Mouse (Mus musculus) embryo, embryonic 11.5 days (tissue): ENCODE data around the gene Itgax.
"Not testable (repeated sequence)": the region's sequence is repeated elsewhere in the genome, so short reads cannot be mapped to it uniquely, and the experiment has no call there.

ENCODE experiments used
- DNase-seq: peaks from one replicate; pipeline ENCODE4 v3.0.0-alpha.2; 2012; ENCODE audit warnings: low read depth, low spot score

The Itgax gene

DNA sequence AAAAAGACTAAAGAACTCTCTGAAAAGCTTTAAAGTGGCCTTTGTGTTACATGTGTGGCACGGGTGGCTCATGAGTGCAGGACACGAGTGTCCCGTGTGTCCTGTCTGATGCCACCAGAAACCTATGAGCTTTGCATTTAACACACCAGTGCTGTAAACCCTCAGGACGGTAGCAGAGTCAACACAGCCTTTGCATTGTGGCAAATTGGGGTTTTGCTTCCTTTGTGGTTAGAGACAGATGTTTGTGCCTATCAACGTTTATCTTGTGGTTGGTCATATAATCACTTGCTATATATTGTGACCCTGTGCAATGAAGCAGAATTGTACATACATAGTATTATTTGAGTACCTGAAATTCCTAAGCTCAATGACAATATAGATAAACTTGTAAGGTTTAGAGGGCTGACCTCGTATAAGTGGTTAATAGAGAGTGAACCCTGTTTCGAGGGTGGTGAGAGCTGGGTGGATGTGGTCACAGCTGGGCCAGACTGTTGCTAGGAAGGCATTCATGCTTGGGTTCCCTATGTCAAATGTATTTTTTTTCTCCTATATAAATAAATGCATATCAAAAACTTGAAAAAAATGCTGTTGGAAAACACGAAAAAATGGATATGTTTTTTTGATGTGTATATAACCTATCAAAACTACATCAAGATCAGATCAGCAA lies 29.5 kb downstream of the Itgax start:
- not testable (repeated sequence) for DNase-seq

DNA sequence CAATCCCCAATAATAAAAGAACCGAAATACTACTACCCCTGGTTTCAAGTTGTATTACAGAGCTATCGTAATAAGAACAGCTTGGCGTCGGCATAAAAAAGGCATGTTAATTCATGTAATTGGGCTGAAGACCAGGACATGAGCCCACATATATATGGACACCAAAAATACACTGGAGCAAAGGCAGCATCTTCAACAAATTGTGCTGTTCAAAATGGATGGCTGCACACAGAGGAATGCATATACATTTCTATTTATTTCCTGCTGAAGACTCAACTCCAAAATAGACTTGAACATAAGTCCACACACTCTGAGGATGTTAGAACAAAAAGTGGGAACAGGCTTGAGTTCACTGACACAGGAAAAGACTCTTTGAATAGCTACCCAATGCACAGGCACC lies 34.7 kb downstream of the Itgax start:
- no peak for DNase-seq

DNA sequence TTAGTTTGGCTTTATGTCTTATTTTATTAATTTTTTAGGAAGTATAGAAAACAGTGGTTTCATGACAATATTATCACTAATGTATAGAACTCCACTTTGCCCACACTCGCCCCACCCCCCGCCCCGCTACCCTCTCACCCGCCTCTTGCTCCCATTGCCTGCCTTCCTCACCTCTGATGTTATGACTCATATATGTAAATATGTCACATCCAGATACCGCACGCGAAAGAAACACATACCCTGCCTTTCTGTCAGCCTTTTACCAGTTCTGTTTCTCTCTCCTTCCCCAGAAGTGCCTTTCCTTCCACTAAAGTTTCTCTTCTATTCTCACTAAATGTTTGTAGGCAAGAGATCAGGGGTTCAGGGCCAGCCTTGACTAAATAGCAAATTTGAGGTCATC lies 37.0 kb downstream of the Itgax start:
- DNase-seq: no peak

DNA sequence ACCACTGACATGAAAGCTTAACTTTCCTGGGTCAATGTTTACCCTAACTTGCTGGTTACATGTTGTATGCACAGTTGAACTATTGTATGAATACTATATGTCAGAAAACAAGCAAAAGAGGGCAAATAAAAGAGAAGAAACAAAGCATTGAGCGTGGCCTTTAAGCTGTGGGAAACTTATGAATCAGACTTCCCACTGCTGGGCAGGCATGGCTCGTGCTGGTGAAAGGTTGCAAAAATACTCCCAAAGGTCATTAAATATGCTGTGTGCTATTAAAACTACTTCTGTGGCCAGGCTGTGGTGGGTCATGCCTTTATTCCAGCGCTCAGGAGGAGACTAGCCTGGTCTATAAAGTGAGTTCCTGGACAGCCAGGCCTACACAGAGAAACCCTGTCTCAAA lies 40.6 kb downstream of the Itgax start:
- DNase-seq: no peak

DNA sequence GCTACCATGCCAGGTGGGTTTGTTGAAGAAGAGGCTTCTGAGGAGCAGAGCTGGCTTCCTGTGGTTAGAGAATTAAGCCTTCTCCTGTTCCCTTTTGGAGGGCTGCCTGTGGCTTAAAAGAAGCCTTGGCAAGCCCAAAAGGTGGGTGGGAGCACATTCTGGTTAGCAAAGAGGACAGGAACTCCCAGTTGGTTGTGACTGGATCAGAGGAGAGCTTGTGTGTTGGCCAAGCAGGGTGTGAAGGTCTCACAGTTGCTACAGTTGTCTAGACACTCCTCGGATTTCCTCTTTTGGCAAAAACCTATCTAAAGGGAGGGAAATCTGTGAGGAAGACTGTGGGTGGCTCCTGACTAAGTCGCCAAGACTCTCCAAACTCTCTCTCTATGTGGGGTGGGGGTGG lies 49.0 kb downstream of the Itgax start:
- DNase-seq: no peak

DNA sequence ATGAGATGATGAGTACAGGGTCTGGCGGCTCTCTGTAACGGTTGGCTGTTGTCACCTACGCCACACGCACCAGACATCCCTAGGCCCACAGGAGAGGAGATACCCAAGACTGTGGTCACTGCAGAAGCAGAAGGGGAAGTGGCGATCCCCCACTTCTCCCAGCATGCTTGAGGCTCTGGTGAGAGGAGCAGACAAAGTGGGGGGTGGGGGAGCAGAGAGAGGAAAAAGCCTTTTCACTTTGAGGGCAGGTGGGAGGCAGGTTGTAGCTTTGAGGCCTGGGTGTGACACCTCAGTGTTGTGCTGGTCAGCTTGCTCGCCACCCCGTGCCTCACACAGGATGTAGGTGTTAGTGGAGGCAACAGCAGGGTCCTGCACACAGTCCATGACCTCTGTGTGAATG lies 50.8 kb downstream of the Itgax start:
- DNase-seq: no peak

DNA sequence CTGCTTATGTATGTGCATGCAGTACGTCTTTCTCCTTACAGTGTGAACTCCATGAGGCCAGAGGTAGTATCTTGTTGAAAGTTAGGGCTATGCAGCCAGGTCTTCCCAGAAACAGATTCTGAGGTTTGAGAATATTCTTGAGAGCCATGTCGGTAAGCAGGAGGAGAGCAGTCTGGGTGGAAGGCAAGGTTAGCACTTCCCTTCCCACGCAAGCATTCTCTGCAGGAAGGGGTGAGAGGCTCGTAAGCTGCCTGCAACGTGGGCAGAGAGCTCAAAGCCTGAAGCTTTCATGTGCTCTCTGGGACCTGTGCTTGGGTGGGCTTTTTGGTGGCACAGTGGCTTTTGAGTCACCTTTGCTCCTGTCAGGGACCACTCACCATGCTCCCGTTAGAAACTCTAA lies 51.2 kb downstream of the Itgax start:
- no peak for DNase-seq

DNA sequence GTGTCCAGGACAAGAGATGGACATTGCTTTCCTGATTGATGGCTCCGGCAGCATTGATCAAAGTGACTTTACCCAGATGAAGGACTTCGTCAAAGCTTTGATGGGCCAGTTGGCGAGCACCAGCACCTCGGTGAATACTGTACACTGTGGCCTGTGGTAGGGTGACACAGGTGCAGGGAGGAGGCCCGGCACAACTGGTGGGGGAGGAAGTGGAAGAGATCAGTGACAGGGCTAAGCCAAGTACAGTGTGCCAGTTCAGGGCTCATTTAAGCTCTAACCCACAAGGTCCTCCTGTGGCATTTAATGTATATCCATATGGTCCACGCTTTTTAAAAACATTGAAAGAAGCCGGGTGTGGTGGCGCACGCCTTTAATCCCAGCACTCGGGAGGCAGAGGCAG lies 52.3 kb downstream of the Itgax start:
- DNase-seq: no peak
